Mouse (Mus musculus): ENCODE results near the gene Tssk3. TPM values are rescaled to one million over a fixed set of nuclear protein-coding genes. Genes with fewer than 3 reads are reported as not detected.

The Tssk3 gene
- polyA plus RNA-seq, 1 experiment from 2014 or later: 0.32 TPM

DNA sequence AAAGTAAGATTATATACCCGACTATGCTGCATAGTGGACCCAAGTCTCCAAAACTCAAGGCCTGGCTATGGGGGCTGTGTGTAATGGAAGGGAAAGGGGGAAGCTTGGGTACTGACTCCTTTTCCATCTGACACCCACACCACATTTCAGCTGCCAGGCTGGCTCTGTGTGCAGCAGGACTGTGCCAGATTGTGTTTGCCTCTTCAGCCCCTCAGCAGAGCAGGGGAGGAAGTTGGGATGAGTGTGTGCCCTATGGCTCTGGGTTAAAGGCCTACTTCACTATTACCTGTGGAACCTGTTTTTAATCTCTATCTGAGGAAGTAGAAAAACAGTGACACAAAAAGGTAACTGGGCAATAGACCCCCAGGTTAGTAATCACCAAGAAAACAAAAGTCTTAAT is 9.7 kb downstream of the Tssk3 start:
- H3K27me3 ChIP-seq (ENCODE audit: control insufficient read depth, insufficient read depth, low read length): no peaks in the 10 kb centered on the region
- ATAC-seq (ENCODE audit: low read depth): no peak
- no peaks in the 10 kb centered on the region for H3K4me1 ChIP-seq (ENCODE audit: control insufficient read depth, insufficient read depth, low read length)
- WGBS: 91% methylated on average over 1 of the region's 1 CpGs
- H3K9me3 ChIP-seq (ENCODE audit: control insufficient read depth, low read length): no peaks in the 10 kb centered on the region
- no peak overlapping the region for H3K27ac ChIP-seq (ENCODE audit: low read depth, low read length)
- H3K9ac ChIP-seq (replicated peaks; ENCODE audit: low read depth, low read length): no peak overlapping the region
- H3K36me3 ChIP-seq (ENCODE audit: control insufficient read depth, insufficient read depth, low read length): peaks cover 56% of the 10 kb centered on the region
- no peak overlapping the region for H3K4me3 ChIP-seq (ENCODE audit: low read depth, low read length)
- no peak overlapping the region for H3K4me2 ChIP-seq (ENCODE audit: low read depth, low read length)

DNA sequence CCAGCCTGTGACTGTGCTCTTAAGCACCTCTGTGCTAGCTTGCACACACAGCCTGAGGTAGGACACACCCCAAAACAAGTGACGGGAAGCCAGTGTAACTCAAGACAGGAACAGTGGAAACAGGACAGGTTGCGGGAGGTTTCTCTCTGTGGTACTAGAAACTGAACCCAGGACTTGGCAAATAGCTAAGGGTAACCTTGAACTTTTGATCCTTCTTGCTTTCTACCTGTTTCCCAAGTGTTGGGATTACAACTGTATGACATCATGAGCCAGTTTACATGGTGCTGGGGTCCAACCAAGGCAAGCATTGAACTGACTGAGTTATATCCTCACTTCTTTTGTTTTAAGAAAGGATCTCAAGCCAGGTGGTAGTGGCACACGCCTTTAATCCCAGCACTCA is 11.0 kb downstream of the Tssk3 start:
- no peak for ATAC-seq (ENCODE audit: low read depth)
- Histone ChIP-seq H3K36me3 (ENCODE audit: control insufficient read depth, insufficient read depth, low read length) (peaks cover 50% of the 10 kb centered on the region; the same call in 1 of the 2 replicates), H3K4me2 (ENCODE audit: low read depth, low read length) (no peak overlapping the region), H3K9me3 (ENCODE audit: control insufficient read depth, low read length) (no peaks in the 10 kb centered on the region), H3K9ac (replicated peaks; ENCODE audit: low read depth, low read length) (no peak overlapping the region), H3K27me3 (ENCODE audit: control insufficient read depth, insufficient read depth, low read length) (no peaks in the 10 kb centered on the region), H3K27ac (ENCODE audit: low read depth, low read length) (no peak overlapping the region), H3K4me3 (ENCODE audit: low read depth, low read length) (no peak overlapping the region), H3K4me1 (ENCODE audit: control insufficient read depth, insufficient read depth, low read length) (no peaks in the 10 kb centered on the region)
- WGBS: 96% methylated on average over 3 of the region's 3 CpGs

DNA sequence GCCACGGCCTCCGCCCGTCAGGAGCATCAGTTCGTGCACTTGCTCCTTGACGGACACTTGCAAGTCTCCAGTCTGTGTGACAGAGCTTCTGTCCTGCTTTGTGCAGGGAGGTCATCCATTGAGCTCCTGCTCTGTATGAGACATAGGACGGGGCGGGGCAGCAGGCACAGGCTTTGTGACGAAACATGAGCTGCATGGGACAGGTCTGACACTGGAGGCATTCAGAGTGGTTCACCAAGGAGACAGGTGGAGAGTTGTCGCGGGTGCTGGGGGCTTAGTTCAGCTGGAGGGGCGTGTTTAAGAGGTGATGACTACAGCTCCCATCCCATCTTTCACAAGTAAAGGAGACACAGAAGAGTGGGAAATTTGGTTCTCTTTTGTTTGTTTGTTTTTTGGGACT is 14.8 kb downstream of the Tssk3 start:
- H3K36me3 ChIP-seq (ENCODE audit: control insufficient read depth, insufficient read depth, low read length): peaks cover 68% of the 10 kb centered on the region
- H3K4me3 ChIP-seq (ENCODE audit: low read depth, low read length): no peak overlapping the region
- H3K9ac ChIP-seq (replicated peaks; ENCODE audit: low read depth, low read length): no peak overlapping the region
- no peak overlapping the region for H3K4me2 ChIP-seq (ENCODE audit: low read depth, low read length)
- no peak for ATAC-seq (ENCODE audit: low read depth)
- H3K4me1 ChIP-seq (ENCODE audit: control insufficient read depth, insufficient read depth, low read length): no peaks in the 10 kb centered on the region
- no peaks in the 10 kb centered on the region for H3K27me3 ChIP-seq (ENCODE audit: control insufficient read depth, insufficient read depth, low read length)
- WGBS: 96% methylated on average over 11 of the region's 11 CpGs
- no peak overlapping the region for H3K27ac ChIP-seq (ENCODE audit: low read depth, low read length)
- no peaks in the 10 kb centered on the region for H3K9me3 ChIP-seq (ENCODE audit: control insufficient read depth, low read length)

DNA sequence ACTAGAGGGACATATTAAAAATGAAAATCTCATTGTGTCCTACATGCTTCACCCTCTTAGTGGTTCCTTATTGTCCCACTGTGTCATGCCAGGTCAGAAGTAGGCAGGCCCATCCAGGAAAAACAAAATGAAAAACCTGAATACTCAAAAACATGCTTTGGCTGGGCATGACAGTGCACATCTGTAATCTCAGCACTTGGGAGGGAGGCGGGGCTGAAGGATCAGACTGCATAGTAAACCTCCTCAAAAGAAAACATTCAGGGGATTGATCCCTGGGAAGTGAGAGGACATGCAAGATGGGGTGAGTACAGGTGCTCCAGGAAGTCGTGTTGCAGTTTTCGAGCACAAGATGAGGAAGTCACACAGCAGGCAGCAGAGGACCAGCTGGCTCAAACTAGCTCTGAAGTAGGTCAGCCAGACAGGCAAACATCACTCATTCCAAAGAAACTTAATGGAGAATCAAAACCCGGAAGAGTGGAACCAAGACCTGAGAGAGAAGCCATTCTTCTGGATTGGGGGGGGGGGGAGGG is 26.5 kb downstream of the Tssk3 start:
- no peak overlapping the region for H3K9ac ChIP-seq (replicated peaks; ENCODE audit: low read depth, low read length)
- H3K27ac ChIP-seq (ENCODE audit: low read depth, low read length): no peak overlapping the region
- H3K4me2 ChIP-seq (ENCODE audit: low read depth, low read length): no peak overlapping the region
- 85% methylated on average over 4 of the region's 4 CpGs for whole genome bisulfite sequencing
- H3K4me1 ChIP-seq (ENCODE audit: control insufficient read depth, insufficient read depth, low read length): peaks cover 8% of the 10 kb centered on the region; the same call in 1 of the 2 replicates
- H3K9me3 ChIP-seq (ENCODE audit: control insufficient read depth, low read length): no peaks in the 10 kb centered on the region
- H3K4me3 ChIP-seq (ENCODE audit: low read depth, low read length): no peak overlapping the region
- no peaks in the 10 kb centered on the region for H3K27me3 ChIP-seq (ENCODE audit: control insufficient read depth, insufficient read depth, low read length)
- ATAC-seq (ENCODE audit: low read depth): no peak
- H3K36me3 ChIP-seq (ENCODE audit: control insufficient read depth, insufficient read depth, low read length): peaks cover 42% of the 10 kb centered on the region

DNA sequence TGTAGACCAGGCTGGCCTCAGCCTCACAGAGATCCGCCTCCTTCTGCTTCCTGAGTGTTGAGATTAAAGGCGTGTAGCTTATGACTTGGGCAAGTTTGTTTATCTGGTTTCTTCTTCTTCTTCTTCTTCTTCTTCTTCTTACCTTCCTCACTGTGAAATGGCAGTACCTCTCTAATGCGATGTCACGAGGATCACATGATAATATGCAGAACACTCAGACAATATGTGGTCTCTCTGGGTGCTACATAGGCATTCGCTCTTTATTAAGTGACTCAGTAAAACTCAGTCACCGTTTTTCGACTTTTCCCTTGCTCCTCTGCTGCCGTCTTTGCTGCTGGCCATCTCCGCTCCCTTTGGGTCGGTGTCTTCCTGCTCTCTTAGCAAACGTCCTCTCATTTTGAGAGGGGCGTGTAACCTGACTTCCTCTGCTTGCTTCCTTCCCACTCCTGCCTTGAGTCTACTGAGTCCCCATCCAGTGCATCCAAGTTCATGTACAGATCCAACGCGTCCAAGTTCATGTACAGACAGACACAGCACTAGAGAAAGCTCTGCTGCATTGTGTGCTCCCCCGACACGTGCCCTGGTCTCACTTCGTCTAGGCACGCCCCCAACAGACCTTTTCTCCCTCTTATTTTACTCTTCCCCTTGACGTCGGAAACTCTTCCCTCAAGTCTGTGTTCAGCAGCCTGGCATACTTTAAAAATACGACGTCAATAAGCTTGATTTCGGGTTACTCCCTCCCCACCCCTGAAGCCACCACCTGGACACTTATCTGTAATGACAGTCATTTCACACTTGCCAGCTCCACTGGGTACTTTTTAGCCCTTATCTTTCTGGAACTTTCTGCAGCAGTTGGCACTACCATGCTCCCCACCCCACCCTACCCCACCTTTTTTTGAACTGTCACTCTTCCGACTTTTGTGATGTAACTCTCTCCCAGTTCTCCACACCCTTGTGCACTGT is 27.4 kb downstream of the Tssk3 start:
- H3K9ac ChIP-seq (replicated peaks; ENCODE audit: low read depth, low read length): no peak overlapping the region
- ATAC-seq (ENCODE audit: low read depth): no peak
- WGBS: 85% methylated on average over 24 of the region's 24 CpGs
- no peak overlapping the region for H3K4me3 ChIP-seq (ENCODE audit: low read depth, low read length)
- H3K4me1 ChIP-seq (ENCODE audit: control insufficient read depth, insufficient read depth, low read length): peaks cover 8% of the 10 kb centered on the region; the same call in 1 of the 2 replicates
- H3K36me3 ChIP-seq (ENCODE audit: control insufficient read depth, insufficient read depth, low read length): peaks cover 33% of the 10 kb centered on the region
- no peaks in the 10 kb centered on the region for H3K9me3 ChIP-seq (ENCODE audit: control insufficient read depth, low read length)
- H3K27ac ChIP-seq (ENCODE audit: low read depth, low read length): no peak overlapping the region
- H3K27me3 ChIP-seq (ENCODE audit: control insufficient read depth, insufficient read depth, low read length): no peaks in the 10 kb centered on the region
- no peak overlapping the region for H3K4me2 ChIP-seq (ENCODE audit: low read depth, low read length)

DNA sequence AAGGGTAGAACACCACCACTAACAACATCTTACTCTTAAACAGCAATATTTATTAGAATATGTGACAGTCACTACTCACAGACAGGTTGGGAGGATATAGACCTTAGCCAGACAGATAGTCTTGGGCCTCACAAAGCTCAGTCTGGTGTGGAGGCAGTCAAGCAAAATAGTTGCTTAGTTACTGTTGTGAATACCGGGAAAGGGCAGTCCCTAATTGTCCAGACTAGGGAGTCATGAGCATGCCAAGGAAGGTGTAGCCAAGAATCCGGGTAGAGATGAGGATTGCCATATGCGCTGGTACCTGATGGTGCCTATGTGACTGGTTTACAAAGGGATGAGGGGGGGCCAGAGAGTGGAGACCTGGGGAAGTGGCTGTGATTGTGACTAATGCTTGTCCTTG is 28.7 kb downstream of the Tssk3 start:
- ATAC-seq (ENCODE audit: low read depth): no peak
- peak overlapping the region; percentile 92 for H3K4me3 ChIP-seq (ENCODE audit: low read depth, low read length)
- H3K27ac ChIP-seq (ENCODE audit: low read depth, low read length): no peak overlapping the region
- H3K9me3 ChIP-seq (ENCODE audit: control insufficient read depth, low read length): no peaks in the 10 kb centered on the region
- H3K36me3 ChIP-seq (ENCODE audit: control insufficient read depth, insufficient read depth, low read length): peaks cover 24% of the 10 kb centered on the region
- H3K9ac ChIP-seq (replicated peaks; ENCODE audit: low read depth, low read length): peak overlapping the region; percentile 60
- H3K4me1 ChIP-seq (ENCODE audit: control insufficient read depth, insufficient read depth, low read length): peaks cover 8% of the 10 kb centered on the region; the same call in 1 of the 2 replicates
- H3K4me2 ChIP-seq (ENCODE audit: low read depth, low read length): peak overlapping the region; percentile 55
- WGBS: 50% methylated on average over 3 of the region's 3 CpGs
- H3K27me3 ChIP-seq (ENCODE audit: control insufficient read depth, insufficient read depth, low read length): no peaks in the 10 kb centered on the region

DNA sequence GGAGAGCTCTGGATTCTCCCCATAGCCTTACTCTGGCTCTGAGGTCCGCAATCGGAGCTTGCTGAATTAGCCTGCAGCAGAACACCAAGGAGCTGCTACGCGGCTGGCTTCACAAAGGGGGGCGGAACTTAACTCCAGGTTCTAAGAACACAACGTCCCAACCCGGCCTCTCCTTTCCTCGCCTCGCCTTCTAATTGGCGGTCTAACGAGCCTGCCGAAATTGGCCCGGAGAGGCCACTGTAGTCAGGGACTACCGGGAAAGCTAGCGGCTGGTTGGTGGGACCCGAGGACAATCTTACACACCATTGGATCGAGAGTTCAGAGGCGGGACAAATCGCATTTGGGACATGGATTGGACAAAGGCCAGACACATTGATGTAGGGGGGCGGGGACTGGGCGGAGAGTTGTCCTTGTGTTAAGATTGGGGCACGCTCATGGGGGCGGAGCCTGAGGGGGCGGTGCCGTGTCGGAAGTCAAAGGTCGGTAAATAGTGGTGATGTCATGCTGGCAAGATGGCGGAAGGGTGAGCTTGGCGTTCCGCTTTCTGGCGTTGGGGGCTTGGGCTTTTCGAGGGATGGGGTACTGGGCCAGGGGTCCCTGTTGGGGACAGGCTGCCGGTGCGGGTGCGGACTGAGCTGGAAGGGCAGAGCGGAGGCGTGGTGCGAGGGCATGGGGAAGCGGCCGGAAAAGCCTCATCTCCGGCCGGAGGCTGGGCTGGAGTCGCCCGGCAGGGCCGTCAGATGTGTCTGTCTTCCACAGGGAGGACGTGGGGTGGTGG is 29.4 kb downstream of the Tssk3 start, which contains the start of gene Bsdc1:
TSS of gene Bsdc1 (plus strand) at position 399 of the 778 bp plus-strand sequence.
- peak within 1 kb of the TSS; percentile 92 for H3K4me3 ChIP-seq (ENCODE audit: low read depth, low read length)
- H3K27me3 ChIP-seq (ENCODE audit: control insufficient read depth, insufficient read depth, low read length): no peaks in the 10 kb centered on the region
- H3K36me3 ChIP-seq (ENCODE audit: control insufficient read depth, insufficient read depth, low read length): peaks cover 20% of the 10 kb centered on the region
- peaks cover 8% of the 10 kb centered on the region; the same call in 1 of the 2 replicates for H3K4me1 ChIP-seq (ENCODE audit: control insufficient read depth, insufficient read depth, low read length)
- WGBS: under 1% methylated on average over 46 of the region's 46 CpGs
- H3K27ac ChIP-seq (ENCODE audit: low read depth, low read length): peak within 1 kb of the TSS; percentile 85
- ATAC-seq (ENCODE audit: low read depth): peak; percentile 98
- peak within 1 kb of the TSS; percentile 60 for H3K9ac ChIP-seq (replicated peaks; ENCODE audit: low read depth, low read length)
- H3K4me2 ChIP-seq (ENCODE audit: low read depth, low read length): peak within 1 kb of the TSS; percentile 70
- H3K9me3 ChIP-seq (ENCODE audit: control insufficient read depth, low read length): no peaks in the 10 kb centered on the region

DNA sequence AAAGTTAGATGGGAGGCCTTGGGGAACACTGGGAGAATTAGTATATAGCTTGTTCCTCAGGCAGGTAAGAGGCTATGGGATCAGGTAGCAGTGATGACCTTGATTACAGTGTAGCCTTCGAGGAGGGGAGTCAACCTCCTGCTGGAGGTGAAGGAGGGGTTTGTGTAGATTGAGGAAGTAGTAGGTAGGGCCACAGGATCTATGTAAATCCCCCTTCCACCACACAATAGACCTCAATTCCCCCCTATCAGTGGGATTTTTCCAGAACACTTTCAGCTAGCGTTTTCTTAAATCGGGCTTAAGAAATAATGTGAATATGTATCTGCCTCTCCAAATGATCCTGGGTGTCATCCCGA is 30.0 kb downstream of the Tssk3 start:
- peaks cover 14% of the 10 kb centered on the region; the same call in 1 of the 2 replicates for H3K36me3 ChIP-seq (ENCODE audit: control insufficient read depth, insufficient read depth, low read length)
- 0% methylated on average over 4 of the region's 4 CpGs for WGBS
- H3K4me2 ChIP-seq (ENCODE audit: low read depth, low read length): peak overlapping the region; percentile 70
- no peaks in the 10 kb centered on the region for H3K27me3 ChIP-seq (ENCODE audit: control insufficient read depth, insufficient read depth, low read length)
- peak overlapping the region; percentile 85 for H3K27ac ChIP-seq (ENCODE audit: low read depth, low read length)
- no peaks in the 10 kb centered on the region for H3K9me3 ChIP-seq (ENCODE audit: control insufficient read depth, low read length)
- H3K9ac ChIP-seq (replicated peaks; ENCODE audit: low read depth, low read length): peak overlapping the region; percentile 54
- H3K4me3 ChIP-seq (ENCODE audit: low read depth, low read length): peak overlapping the region; percentile 92
- H3K4me1 ChIP-seq (ENCODE audit: control insufficient read depth, insufficient read depth, low read length): peaks cover 8% of the 10 kb centered on the region; the same call in 1 of the 2 replicates
- ATAC-seq (ENCODE audit: low read depth): peak; percentile 21; the same call in 1 of the 2 replicates

Data from neural tube, embryonic 14.5 days (tissue).